Mouse (Mus musculus) spleen, adult 2 months (tissue): ENCODE measurements around the gene Myod1.

Experiments
- CTCF ChIP-seq: fragments of 200-500 bp; IDR thresholded peaks from 2 replicates; pipeline ENCODE4 v1.5.1; 2011; ENCODE audit warnings: mild to moderate bottlenecking, inconsistent platforms; ENCODE audit not compliant: insufficient read depth, insufficient read length, insufficient replicate concordance; ENCODE audit errors: extremely low read depth
- POLR2A ChIP-seq: fragments of 200-500 bp; IDR thresholded peaks from 2 replicates; pipeline ENCODE4 v1.6.1; 2011; ENCODE audit warnings: low read depth, low read length, inconsistent platforms

DNA sequence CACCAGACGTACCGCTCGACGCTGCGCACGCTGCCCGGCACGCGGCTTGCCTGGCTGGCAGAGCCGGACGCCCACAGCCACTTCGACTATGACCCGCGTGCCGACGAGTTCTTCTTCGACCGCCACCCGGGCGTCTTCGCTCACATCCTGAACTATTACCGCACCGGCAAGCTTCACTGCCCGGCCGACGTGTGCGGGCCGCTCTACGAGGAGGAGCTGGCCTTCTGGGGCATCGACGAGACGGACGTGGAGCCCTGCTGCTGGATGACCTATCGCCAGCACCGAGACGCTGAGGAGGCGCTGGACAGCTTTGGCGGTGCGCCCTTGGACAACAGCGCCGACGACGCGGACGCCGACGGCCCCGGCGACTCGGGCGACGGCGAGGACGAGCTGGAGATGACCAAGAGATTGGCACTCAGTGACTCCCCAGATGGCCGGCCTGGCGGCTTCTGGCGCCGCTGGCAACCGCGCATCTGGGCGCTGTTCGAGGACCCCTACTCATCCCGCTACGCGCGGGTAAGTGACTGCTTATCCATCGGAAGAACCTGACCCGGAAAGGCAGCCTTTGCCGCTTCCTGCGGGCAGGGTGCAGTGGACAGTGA lies 21.6 kb downstream of the Myod1 start:
- TF ChIP-seq POLR2A (no peak), CTCF (no peak)
